Mouse (Mus musculus) ovary, postnatal 36 days (tissue): ENCODE data around the gene Ptprd.
"Not testable (repeated sequence)": the region's sequence is repeated elsewhere in the genome, so short reads cannot be mapped to it uniquely, and the experiment has no call there.

Experiments
- DNase-seq: peaks from one replicate; pipeline ENCODE4 v3.0.0; 2022; ENCODE audit warnings: low spot score, mixed read lengths

The Ptprd gene

DNA sequence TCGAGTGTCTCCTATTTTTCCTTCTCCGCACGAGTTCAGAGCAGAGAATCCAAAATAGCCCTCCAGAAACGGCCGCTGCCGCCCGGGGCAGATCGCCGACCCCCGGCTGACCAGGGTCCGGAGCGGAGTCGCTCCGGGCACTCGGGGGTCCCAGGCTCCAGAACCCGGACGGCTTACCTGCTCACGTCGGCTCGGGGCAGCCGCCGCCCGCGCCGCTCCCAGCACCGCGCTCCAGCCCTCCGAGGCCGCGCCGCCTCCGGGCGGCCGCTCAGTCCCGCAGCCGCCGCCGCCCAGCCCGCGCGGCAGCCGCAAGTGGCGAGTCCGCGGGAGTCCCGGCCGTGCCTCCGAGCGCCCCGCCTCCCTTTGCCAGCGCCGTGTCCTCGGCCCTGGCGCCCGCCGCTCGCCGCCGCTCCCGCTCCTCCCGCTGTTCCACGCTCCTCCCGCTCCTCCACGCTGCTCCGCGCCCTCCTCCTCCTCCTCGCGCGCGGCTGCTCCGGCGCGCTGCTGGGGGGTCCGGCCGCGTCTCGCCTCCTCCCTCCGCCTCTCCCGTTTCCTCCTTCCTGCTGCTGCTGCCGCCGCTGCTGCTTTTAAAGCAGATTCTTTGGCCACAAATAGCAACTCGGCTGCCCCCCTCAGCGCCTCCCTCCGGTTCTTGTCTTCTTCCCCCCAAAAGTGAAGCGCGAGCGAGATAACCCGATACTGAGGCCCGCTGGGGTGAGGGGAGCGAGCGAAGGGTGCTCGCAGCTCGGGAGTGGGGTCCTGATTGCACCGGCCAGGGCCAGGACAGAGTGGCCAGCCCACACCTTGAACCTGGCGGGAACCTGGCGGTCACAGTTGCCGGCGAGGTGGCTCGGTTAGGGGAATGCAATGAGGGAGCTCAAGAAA lies 1762.1 kb downstream of the Ptprd start:
- DNase-seq: peak; percentile 83

DNA sequence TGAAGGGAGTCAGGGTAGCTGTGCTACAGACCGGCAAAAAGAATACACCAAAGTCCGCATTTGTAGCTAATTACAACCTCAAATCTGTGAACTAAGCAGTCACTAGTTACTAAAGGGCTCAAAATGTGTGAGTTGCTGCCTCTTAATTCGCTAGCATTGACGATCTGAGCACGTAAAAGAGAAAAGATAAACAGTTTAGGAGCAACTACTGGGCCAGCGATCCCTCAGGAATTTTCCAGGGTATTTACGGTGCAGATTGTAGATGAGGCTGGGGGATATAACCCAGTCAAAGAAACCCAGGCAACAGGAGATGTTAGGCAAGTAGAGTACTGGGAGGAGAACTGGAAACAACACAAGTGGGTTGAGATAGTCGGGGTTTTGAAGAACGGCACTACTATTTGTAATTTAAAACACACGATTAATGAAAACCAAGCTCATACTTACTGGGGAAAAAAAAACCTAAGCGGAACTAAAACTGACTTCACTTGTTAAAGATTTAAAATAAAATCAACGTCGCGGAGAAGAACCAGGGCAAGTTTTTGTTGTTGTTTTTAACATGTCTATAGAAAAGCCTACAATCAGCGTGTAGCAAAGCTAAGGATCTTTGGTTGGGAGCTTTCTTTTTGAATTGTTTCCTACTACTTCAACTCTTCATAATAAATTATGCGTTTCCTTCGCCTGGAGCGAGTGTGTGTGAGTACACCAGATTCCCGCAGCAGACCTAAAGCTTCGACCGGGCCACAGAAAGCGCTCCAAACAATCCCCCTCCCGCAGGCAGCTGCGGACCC lies 1762.9 kb downstream of the Ptprd start:
- no peak for DNase-seq

DNA sequence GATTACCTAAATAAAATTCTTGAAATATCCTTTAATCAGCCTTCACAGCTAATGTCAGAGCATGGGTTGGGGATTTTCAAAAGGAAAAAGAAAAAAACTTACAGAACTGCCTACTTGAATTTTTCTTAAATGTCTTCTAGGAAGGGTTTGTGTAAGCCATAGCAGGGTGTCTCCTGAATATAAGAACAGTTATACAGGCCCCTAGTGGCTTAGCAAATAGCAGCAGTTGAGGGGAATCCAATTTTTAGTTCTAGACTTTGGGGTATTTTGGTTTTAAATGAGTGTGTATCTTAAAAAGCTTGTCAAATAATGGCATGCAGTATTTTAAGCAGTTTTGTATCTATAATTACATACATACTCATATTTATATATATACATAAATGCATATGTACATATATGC lies 1764.4 kb downstream of the Ptprd start:
- no peak for DNase-seq

DNA sequence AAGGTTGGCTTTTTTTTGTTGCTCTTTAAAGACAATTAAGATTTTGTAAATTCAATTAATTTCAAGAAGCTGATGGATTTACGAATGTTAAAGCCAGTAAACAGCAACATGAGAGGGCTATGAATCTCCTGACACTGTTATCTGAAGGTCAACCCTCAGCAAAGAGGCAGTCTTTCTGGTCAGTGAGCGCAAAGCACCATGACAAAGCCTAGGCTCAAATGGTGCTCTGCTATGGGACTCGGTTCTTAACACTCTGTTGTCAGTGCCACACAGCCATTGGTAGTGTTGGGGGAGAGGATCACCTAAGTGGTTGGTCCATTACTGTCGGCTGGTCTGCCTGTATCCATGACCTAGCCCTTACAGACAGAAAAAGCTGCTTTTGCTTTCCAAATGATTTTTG lies 1767.0 kb downstream of the Ptprd start:
- DNase-seq: no peak

DNA sequence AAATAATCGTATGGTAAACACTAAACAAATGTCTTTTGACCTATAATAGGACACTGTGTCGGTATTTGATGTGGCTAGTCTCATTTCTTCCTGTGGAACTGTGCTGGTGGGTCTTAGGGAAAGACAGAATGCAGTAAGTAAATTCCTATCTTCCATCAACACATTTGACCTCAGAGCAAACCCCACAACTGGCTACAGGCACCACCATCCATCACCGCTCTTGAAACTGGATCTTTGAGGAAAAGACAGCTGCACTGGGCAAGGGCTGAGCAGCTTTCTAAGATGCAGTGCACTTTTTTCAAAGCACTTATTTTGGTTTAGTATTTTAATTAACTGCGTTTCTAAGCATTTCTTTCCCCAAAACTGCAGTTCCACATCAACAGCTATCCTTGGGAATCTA lies 1768.2 kb downstream of the Ptprd start:
- no peak for DNase-seq

DNA sequence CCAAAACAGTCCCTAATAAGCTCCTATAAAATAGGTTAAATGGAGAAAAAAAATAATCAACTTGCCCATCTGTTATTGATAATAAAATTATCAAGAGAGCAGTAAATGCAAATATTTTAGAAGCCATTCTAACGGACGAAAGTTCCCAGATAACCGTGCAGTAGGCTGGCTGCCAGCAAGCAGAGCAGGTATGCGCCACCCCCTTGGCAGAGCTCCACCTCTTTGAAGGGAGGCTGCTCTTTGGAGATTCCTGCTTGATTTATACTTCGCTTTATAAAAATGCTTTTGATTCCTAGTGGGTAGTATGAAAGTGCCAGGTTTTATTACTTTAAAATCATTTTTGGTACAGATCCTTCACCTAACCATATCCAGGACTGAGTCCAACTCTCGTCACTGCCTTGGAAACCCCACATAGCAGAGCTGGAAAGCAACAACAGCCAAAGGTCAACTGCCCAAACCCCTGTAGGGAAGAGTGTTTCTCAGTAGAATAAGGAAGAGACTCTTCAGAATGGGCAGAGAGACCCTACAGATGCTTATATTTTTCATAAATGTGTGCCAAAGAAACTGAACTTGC lies 1770.9 kb downstream of the Ptprd start:
- DNase-seq: peak; percentile 60

DNA sequence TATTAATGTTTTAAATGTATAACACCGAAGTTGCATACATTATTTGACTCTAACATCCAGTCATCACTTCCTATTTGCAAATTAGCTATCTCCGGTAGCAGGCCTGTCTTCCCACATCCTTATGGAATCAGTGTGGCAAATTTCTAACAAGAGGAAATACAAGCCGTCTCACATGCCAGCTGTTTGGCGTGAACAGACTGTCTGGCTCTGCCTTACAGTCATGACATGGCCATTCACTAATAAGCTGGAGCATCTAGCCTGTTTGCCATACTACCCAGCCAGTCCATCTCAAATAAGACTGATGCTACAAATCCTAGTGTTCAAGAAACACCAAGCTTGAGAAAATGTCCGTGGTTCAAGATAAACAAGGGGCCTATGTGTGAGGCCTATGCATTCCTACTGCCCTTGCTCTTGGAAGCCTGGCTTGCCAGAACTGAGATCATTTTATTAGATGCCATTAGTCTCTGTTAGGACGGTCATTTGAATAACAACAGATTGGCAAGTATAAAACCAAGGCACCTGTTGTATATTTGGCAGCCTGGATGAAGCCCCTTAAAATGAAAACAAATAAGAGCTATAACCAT lies 1773.2 kb downstream of the Ptprd start:
- DNase-seq: no peak

DNA sequence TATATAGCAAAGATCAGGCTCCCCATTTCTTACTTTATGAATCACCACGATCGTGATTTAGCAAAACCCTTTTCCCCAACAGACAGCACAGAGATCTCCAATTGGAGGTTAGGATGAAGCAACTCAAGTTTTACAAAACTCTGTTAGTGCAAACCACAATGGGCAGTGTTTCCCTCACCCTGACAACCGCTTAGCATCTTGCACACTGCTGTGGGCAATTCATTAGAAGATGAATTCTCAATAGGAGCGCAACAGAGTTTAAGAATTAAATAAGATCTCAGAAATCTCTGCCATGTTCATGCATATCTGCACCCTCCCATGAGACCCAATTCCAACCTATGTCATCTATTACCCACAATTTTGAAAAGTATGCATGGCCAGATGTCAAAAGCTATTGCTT lies 1773.7 kb downstream of the Ptprd start:
- DNase-seq: no peak

DNA sequence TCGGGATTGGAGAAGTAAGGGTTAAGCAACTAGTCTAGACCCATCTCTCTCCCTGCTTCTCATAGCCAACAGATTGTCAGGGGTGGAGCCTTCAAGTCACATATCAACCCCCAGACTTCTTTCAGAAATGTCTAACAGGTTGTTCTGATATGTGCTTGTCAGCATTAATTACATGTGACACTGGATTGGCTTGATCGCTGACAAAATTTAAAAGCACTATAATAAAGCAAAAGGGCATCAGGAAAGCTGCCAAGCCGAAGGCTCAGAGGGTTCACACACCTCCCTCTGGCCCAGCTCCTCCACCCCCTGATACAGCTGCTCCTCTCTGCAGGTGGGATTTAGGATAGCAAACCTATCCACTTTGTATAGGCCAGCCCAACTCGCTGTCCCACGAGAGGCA lies 1775.8 kb downstream of the Ptprd start:
- DNase-seq: no peak

DNA sequence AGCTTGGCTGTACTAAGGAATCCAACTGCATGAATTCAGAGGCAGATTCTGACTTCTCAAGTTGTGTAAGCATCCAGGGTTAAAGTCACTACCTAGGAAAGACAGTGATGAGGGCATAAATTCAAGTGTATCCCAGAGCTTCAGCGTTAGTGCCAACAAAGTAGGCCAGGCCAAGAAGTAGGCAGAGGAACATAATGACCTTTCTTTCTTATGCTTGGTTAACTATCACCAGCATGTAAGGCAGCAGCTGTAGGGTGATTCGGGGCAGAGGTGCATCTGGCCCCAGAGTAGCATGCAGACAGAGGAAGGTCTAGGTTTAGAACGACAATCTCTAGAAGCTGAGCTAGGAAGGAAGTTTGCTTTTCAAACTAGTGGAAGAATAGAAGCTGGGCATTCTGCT lies 1782.0 kb downstream of the Ptprd start:
- DNase-seq: no peak

DNA sequence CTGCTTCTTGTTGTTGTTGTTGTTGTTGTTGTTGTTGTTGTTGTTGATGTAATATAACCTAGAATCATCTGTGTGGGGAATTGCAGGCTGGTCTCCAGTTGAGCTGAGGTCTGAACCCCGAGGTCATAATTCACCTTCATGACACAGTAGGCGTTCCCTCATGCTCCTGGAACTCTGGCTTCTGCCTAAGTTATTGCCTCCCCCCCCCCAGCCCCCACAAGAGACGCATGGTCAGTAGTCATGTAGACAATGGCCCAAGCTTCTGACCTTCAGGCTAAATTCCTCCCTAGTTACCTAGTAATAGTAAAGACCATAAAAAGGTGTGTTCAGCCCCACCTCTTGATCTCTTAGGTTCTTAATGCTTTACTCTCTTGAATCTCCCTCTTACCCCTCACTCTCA lies 1784.7 kb downstream of the Ptprd start:
- DNase-seq: not testable (repeated sequence)

DNA sequence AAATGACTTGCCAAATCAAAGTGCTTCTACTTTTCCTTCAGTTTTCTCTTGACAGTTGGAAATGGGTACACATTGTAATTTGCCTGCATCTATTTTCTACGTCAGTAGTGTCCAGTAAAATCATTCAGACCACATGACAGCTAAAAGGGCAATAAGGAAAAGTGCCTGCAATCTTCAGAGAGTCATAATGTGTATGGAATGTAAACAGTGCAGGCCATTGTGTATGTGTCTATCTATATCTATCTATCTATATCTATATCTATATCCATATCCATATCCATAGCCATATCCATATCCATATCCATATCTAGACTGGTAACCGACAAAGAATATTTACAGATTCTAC lies 1786.6 kb downstream of the Ptprd start:
- no peak for DNase-seq

DNA sequence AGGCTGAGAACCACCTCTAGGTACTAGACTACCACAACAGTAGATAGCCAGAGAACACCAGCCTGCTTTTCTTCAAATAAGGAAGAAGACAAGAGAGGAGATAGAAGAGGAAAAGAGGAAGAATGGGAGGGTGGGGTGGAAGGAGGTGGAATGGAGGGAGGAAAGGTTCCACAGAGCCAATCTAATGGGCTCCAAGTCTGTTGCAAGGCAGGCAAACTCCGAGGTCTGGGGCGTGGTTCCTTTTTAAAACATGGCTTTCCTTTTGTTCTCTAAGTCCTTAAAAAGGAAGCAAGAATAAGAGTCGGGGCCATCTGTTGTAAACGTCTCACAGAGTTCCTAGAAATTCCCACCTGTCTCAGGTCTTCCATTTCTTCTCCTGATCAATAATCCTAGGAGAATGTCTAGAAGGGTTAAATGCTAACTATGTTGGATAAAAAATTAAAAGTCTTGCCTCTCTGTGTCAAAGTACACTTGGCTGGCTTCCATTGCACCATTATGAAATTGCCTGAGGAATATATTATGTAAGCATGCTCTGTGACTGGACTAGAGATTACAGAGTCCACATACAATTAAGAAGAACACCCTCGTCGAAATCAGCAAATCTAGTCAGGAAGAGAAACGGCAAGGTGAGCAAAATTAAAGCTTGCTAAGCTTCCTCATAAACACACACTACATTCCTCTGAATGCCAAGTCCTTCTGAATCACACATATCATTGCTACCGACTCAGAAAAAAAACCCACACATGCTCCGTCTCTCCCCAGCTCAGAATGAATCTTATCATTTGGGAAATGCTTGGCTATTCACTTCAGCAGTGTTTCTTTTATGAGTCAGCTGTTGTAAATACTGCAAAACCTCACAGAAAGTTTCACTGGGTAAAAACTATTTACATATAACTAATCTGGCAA lies 1787.2 kb downstream of the Ptprd start:
- no peak for DNase-seq

DNA sequence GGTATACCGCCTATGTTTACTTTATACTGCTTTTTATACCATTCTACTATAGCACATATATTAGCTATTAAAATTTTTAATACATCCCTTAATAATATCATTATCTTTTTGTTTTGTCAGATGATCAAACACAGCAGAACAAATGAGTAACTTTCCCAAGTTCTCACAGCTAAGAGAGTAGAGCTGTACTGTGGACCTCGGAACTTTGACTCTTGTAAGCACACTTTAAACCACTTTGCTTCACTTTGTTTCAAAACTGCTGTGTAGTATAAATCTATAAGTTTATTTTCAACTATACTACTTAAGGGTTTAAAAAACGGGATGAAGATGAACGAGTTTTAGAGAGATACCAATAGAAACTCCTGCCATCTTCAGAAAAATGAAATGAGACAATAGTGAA lies 1789.6 kb downstream of the Ptprd start:
- DNase-seq: no peak

DNA sequence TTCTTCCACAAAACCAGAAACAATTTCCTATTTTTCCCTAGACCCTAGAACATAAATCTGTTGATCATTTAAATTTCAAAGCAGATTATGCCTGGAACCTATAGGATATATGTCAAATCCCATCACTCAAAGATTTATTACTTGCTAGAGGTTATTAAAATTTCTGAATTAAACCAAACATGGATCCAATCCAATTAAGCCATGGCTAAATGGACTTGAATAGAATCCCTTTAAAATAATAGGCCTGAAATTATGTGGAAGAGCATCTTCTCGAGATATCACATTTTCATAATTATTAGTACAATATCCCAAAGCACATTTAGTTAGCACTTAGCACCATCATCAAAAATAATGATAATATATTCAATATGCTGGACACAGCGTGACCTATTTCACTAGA lies 1792.1 kb downstream of the Ptprd start:
- no peak for DNase-seq

DNA sequence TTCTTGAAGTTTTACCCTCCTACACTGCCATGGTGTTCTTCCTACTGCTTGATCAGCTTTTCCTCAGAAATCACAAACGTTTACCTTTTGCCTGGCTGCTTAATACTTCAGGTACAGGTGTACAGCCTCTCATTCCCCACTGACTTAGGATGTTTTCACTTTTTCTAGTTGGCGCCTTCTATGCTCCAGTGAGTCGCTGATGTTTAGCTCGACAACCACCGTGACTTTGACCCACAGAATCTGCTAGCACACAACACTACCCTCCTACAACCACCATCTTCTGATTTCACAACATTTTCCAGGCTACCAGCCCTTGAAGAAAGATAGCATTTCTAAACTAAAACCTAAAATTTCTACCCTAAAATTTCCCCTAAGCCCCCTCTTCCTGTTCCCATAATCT lies 1794.1 kb downstream of the Ptprd start:
- DNase-seq: no peak

DNA sequence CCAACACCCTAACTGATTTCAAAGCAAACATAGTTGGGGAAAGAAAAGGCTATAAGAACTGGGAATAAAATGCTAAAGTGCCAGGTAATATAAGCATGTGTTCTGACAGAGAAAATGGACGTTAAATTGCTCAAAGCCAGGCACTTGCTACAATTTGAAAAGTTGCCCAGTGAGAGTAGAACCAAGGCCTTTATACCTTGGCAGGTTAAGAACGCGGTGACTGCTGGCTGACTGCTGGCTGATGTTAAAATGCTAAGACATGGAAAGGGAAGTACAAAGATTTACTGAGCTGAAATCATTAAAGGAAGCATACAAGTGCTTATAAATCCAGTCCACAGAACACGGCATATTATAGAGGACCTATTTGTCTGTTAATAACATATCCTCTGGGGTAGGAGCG lies 1796.1 kb downstream of the Ptprd start:
- no peak for DNase-seq

DNA sequence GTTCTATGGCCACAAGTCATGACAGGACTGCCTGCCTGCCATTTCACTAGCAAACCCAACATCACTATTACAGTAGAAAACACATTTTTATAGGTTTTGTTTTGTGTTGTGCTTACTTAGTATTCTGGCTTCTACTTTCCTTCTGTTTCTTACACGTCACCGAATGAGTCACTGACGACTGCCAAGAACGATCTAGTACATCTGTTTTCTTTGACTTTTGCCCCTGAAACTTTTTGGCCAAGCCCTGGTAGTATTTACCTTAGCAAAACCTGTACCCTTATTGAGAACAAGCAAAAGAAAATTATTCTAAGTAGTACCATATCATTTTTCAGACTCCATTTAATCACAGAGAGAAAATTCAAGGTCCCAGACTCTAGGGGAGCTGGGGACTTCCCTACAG lies 1797.2 kb downstream of the Ptprd start:
- DNase-seq: no peak

DNA sequence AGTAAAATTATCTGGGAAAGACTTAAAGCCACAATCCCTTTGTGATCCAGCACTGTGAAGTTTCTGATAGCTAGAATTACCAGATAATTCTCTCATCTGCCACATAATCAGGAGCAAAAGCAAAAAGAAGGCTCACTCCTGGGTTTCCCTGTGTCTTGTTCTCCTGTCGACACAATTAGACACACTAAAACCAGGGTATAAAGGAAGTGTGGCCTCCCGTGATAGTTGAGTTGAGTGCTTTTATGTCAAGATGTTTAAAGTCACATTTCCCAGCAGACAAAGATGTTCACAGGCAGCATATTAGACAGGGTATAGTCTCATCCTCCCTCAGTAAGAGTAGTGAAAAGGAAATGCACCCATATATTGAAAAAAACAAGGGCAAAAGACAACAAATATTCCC lies 1801.7 kb downstream of the Ptprd start:
- no peak for DNase-seq

DNA sequence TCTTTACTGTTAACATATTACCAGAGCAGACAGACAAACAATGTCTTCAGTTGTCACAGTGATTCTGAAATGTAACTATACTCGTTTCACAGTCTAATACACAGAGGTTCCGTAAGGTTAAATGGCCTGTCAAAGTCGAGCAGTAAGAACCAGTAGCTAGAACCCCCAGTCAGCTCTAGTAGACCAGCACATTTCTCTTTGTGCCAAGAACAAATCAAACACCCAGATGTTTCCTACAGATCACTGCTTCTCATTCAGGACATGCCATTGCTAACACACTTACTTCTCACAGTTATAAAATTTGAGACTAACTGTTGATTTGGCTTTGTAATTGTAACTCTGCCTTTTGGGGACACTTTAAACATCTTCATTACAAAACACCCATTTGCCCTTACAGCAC lies 1802.6 kb downstream of the Ptprd start:
- DNase-seq: no peak

DNA sequence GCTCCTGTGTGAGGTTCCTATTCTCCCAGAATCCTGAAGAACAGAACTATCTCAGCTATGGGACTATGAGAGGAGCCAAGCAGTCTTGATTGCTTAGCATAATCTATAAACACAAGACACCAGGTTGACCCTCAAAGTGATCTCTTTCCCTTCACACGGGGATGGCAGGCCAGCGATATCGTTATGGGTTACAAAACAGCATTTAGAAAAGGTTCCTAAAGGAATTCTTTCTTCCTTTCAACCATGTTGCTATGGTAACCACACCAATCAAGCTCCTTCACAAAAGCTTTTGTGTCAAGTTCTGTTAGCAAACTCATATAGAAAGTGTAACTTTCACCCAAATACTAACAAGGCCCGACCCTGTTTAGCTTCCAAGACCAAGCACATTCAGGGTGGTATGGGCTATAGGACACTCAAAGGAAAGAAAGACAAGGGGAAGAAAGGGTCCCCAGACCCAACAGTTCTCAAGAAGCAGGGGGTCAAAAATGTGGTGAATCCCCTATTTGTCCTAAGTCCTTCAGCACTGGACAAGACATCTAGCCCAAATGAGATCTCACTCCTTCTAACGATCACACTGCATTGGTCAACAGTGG lies 1805.8 kb downstream of the Ptprd start:
- no peak for DNase-seq
